Mouse (Mus musculus): Measurements from ENCODE around the gene Atf5.

Atf5 gene

DNA sequence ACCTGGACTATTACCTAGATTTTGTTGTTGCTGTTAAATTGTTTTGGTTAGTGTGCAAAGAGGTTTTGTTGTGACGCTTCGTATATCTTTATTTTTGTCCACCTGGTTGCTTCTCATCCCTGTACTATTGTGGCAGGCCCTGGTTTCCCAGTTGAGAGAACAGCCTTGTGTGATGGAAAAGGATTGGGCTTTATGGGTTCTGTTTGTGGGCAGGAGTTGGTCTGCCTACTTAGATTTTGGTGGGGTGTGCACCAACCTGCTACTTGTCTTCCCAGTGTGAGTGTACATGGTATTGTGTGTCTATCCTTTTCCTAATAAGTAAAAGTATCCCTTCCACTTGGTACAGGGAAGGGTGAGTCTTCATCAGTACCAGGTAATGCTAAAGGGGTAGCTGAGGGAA, 2.9 kb upstream of the Atf5 start:
- no peak for DNase-seq

DNA sequence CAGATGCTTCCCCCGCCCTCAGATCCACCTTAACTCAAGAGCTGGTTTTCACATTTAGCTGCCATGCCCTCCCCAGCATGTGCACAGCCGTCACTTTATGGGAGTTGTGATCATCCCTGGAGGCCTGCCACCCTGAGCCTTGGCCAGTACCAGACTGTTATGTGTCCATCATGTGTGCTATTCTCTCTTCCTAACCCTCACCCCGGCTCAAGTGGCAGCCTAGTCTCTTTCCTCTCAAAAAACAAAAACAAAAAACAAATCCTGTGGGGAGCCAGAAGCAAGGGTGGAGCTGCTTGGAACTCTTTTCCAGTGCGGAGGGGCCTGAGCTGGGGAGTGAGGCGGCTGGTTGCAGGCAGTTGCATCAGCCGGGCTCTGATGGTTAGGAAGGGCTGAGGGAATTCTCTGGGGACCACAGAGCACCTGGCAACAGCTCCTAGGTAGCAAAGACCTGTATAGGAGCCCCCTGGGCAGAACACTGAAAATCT, 2.3 kb upstream of the Atf5 start:
- DNase-seq, result peak; percentile 45

DNA sequence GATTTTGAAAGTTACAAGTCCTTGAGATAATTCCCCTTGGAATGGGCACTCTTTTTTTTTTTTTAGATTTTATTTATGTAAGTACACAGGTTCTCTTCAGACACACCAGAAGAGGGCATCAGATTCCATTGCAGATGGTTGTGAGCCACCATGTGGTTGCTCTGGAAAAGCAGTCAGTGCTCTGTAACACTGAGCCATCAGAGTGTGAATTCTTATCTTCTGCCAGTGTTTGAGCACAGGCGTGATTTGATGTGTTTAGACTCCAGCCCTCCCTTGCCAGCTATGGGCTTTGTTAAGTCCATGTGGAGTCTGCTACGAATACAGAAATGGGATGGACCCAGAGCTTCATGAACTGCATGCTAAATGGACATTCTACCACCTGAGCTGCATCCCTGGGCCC, 1.7 kb upstream of the Atf5 start:
- DNase-seq, result peak; percentile 18

DNA sequence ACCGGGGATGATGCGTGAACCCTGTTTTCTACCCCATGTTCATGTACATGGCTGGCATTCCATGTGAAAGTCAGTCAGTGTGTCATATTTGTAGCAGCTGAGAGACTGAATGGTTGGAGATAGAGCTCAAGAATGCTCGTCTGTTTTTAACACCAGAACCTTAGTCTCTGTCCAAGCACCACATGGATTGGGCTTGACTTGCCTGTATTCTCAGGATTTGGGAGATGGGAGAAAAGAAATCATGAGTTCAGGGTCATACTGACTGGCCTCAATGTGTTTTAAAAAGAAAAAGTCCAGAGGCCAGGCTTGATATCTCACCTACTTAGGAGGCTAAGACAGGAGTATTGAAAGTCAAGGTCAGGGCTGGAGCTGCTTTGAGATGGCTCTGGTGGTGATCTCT, 983 bp upstream of the Atf5 start:
- peak; percentile 9 for DNase-seq

DNA sequence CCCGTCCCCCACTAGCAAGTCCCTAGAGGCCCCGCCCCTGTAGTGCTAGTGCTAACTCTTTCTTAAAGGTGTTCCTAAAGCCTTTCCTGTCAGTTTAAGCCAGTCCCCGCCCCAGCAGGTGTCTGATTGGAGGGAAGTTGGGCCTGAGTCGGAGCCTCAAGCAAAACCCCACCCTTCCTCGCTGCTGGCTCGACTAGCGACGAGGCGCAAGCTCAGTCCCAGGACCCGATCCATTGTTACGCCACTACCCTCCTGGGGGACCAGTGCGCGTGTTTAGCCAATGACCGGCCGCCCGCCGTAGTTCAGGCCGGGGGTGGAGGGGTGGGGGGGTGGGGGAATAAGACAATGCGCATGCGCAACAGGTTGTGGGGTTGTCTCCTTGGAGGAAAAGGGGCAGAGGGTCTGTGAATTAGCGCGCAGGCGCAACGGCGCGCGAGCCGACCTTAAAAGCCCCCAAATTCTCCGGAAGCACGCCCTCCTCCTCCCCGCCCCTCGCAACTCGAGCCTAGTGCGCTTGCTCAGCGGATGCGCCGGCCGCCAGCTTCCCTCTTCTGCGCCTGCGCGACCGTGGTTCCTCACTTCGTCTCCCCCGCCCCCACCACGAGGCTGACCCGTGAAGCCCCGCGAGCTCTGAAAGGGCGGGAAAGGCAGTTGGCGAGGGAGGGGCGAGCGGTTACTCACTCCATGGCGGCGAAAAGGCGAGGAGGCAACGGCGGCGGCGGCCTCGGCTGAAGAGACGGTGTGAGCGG, 563 bp downstream of the Atf5 start, which contains the start of the genes Nup62 and Il4i1:
TSS of gene Nup62 (plus strand) at position 368 of the 749 bp plus-strand sequence.
TSS of gene Il4i1 (plus strand) at position 667 of the 749 bp plus-strand sequence.
- peak; percentile 98 for DNase-seq

DNA sequence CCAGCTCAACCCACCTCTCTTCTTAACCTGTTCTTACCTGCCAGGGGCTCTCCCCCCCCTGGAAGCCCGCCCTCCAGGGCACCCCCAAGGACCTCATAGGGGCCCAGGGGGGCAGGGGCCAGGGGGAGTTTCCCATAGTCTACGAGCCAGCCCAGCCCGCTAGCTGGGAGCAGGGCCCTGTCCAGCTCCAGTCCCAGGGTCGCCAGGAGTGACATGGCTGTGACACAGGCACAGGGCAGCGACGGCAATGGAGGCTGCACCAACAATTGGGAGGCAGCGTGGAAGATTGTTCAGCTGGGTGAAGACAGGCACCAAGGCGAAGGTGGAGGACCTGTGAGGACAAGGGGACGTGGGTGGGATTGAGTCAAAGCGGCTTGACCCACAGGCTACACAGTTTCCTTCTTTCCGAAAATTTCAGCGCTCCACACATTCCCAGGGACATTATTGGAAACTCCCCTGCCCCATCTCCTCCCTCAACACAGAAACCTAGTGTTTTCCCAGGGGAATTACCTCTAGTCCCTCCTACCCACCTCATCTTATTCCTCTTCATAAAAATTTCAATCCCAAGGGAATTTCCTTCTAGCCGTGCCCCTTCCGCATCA, 1.4 kb downstream of the Atf5 start:
- DNase-seq, result peak; percentile 72

DNA sequence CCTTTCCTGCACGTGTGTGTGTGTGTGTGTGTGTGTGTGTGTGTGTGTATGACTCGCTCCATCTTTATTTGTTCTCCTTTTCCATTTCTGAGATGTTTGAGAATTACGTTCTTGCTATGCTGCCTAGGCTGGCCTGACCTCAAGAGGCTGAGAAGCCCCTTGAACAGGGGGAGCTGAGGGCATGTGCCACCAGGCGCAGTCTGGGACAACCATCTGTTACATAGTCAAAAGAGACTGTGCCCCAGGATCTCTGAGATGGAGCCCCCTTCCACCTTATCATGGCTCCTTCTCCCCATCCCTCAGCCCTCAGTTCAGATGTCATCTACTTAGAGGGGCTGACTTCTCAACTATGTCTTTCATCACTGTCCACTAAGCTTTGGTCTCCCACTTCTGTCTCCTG, 2.0 kb downstream of the Atf5 start:
- DNase-seq, result no peak

DNA sequence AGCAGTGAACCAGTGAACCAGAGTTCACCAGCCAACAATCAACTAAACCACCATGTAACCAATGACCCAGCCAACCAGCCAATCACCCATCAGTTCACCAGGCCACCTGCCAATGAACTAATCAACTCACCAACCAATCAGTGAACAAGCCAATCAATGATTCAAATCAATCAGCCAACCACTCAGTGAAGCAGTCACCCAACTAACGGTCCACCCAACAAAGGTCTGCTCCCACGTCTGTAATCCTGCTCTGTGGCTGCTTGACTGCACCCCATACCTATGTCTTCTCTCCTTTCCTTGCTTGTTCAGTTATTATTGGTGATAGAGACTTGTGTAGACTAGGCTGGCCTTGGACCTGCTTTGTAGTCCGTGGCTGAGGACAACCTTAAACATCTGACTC, 2.5 kb downstream of the Atf5 start:
- DNase-seq, result no peak

DNA sequence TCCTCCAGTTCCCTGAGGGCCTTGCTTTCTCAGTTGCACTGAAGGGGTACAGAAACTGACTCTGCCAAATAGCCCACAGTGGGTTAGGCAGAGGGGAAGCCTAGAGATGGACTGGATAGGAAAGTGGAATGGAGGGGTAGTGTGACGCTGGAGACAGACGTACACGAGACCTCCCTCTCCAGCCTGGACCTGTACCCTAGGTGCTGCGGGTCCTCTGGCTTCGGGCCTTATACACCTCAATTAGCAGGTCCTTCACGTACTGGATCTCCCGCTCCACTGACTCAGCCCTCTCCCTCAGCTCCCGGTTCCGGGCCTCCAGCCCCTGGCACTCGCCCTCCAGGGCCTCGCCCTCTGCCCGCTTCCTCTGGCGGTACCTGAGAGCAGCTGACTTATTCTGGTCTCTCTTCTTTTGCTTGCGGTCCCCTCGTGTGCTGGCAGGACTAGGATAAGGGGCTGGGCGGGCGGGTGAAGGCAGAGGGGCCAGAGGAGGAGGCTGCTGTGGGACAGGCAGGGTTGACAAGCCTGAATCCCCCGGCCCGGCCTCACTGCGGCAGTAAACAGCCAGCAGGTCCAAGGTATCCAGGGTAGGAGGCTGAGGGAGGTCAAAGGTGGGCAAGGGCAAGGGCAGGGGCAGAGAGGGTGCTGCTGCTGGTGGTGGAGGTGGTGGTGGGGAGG, 3.7 kb downstream of the Atf5 start:
- DNase-seq, result no peak

DNA sequence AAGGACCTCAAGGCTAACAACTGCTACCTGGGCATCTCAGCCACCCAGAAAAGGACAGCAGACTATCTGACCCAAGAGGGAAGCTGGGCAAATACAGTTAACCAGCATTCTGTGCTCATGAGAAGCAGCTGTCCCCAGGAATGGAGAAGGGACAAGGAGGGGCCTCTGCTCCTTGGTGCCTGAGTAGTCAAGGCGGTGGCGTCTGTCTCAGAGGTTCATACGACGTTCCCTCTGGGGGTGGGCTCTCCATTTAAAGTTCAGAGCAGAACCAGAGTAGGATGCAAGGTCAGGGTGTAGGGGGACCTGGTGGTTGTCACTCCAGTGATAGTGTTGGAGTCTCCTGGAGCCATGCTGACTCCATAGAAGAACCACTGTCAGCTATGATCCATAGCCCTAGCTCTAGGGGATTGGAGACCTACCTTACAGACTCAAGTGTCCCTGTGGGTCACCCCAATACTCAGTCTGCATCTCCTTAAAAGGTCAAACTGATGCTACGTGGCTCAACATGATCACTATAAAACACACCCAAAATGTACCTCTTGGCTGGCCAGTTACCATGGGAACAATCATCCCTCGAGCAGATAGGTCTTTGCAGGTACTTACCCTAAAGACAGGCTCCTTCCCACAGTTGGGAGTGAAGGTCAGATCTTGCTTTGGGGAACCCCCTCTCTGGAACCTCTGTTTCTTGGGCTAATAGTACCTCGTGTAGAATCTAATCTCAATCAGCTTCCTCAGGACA, 5.5 kb downstream of the Atf5 start:
- DNase-seq, result no peak

DNA sequence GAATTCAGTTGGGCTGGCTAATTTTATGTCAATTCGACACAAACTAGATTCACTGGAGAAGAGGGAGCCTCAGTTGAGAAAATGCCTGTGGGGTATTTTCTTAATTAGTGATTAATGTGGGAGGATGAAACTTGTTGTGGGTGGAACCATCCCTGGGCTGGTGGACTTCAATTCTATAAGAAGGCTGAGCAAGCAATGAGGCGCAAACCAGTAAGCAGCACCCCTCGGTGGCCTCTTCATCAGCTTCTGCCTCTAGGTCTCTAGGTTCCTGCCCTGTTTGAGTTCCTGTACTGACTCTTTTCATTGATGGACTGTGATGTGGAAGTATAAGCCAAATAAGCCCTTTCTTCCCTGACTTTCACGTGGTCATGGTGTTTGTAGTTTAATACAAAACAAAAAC, 6.1 kb downstream of the Atf5 start:
- DNase-seq, result no peak

DNA sequence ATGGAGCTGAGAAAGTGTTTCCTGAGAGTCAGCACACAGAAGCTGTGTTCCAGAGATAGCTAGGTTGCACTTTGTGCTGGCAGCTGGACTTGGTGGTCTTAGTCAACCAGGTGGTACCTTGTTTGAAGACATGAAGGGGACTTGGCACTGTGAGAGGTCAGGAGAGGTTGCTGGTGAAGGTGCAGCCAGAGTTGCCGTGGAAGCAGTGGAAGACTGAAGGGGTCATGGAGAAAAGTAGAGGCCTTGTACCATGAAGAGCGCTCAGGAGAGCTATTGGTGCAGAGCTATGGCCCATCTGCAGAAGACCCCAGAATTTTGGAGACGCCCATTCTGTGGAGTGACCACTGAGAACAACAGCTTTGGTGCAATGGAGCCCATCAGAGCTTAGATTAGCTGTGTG, 7.0 kb downstream of the Atf5 start:
- no peak for DNase-seq

DNA sequence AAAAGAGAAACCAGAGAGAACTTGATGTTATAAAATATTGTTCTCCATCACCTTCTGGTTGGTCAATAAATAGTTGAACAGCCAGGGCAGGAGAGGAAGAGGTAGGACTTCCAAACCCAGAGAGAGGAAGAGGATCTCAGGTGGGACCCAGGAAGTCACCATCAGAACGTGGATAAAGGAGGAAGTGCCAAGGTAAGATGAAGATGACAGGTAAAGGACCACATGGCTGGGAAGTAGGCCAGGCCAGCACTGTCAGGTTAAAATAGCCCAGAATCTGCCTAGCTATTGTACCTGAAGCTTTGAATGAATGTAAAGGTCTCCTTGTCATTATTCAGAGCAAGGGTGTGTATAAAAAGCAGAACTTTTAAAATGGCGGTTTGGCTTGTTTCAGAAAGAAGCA, 7.5 kb downstream of the Atf5 start:
- no peak for DNase-seq

DNA sequence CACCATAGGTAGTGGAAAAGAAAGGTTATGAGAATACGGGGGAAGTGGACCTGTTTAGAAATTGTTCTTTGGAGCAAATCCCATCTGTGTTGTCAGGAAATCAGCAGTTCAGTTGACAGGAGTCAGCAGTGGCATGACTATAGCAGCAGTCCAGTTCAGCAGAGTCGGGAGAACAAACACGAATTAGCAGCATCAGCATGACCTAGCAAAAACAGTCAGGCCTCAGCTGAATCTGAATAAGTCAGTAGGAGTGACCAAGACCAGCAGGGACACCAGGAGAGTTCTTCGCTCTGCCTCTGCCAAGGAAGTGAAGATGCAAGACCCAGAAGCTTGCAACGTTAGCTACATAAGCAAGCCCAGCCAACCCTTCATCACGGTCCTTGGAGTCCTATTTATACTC, 23.7 kb downstream of the Atf5 start:
- no peak for DNase-seq

DNA sequence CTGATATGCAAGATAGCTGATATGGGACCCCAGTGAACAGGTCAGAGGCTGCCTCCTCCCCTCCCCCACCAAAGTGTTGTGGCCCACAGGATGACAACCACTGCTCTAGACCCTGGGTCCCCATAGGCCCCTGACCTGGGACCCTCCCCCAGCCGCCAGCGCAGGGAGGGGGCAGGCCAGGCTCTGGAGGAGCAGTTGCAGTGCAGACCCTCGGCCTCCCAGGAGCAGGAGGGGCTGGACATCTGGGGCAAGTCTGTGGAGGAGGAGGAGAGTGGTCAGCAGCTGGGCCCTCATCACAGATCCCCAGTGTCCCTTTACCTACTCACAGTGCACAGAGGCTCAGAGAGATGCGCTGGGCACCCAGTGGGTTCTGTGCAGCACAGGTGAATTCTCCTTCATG, 26.4 kb downstream of the Atf5 start:
- no peak for DNase-seq

DNA sequence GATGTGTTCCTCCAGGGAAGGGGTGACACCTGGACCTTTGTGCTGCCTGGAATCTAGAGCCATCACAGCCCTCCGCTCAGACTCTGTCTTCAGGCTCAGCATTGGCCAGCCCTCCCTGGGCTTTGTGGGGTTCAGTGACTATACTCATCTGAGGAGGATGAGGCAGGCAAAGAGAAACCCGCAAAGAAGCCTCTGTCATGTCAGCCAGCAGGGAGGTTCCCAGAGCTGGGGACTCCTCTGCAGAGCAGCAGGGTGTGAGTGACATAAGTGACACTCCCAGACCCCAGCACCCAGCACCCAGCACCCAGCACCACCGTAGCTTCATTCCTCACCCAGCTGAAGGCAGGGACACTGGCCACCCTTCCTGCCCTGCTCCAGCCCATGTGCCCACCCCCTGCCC, 26.9 kb downstream of the Atf5 start:
- DNase-seq, result no peak

DNA sequence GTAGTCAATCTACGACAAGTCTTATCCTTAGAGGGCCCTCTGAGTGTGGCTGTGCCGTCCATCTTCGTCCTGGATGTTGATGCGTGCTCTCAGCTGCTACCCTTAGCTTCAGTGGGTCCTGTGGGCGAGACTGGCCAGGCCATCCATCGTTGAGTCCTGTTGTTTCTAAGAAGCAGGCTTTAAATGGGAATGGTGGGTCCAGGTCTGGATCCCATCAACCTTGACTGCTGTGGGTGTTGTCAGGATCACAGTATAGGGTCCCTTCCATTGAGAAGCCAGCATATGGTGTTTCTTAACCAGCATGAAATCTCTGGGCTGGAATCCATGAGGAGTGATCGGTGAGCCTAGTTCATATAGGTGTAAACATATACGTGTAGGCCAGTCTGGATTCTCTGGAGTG, 36.4 kb downstream of the Atf5 start:
- no peak for DNase-seq

DNA sequence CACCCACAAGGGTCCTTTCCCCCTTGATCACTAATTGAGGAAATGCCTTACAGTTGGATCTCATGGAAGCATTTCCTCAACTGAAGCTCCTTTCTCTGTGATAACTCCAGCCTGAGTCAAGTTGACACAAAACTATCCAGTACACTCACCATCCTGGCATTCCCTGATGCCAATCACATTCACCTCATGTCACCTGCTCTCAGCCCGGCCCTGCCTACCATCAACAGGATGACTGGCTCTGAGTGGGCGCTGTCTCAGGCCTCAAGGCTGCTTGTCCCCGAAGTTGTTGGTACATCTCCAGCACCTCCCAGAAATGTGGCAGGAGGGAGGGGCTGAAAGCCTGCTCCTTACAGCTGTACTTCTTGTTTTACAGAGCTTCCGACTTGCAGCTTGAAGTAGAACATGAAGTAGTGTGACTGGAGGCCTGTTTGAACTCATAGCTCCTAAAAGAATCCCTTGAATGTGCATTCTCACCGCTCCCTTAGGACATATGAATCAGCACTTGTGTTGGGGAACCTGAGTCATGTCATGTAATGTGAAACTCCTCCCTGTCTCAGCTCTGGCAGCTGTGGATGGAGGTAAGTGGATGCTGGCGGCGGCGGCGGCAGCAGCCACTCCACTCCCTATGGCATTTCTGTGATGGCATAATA, 39.5 kb downstream of the Atf5 start:
- DNase-seq, result no peak

DNA sequence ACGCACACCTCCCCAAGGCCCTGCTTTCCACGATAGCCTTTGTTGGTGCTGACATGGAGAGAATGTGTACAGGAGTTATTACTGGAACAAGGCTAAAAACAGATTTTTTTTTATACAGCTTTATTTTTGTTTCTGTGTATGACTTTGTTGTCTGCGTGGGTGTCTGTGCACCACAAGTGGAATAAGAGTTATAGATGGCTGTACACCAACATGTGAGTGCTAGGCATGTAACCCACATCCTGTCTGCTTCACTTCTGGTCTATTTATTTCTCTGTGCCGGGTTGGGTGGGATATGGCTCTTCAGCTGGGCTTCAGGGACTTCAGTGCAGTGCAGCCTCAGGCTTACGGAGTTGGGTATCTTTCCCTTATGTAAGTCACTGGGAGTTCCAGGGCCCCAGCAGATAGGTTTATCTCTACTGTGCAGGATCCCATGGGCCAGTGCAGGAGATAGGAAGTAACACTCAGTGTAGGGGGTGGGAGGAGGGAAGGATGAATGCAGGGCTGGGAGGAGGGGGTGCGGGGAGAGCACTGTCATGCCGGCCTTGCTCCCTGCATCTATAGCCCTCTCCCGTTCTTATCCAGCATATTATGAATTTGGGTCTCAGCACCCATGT, 43.8 kb downstream of the Atf5 start:
- DNase-seq, result no peak

DNA sequence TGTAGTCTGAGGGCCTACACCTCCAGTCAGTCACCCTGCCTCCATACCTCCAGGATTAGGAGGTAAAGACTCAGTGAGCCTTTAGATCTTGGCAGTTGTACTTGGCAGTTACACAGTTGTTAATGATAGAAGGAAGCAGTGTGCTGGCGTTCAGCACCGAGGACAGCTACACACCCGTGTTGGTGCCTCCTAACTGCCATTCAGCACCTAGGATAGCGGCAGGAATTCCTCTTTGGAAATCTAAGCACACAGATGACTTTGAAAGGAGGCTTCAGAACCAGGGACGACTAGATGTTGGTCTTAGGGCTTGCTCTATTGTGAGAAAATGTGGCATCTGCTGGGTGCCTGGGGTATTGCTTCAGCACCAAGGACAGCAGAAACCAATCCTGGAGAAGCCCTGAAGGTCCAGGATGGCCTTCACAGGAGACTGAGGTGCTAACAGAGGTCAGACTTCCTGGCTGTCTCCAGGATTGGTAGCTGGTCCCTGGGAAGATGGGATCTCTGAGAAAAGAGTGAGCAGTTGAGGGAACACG, 46.3 kb downstream of the Atf5 start:
- DNase-seq, result no peak

DNA sequence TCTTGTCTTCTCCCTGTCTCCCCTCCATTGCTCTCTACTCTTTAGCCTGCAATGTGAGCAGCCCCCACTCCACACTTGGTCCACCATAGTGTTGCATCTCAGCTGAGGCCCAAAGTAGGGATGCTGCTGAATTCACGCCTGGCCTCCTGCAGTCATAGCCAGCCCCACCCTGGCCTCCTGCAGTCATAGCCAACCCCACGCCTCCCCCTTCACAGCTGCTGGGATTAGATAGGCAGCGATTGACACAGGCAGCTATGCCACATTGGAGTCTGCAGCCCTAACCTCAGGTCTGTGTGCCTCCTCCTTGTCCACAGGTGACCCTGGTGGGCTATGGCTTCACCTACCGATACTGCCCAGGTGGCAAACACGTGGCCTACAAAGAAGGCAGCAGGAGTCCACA, 48.3 kb downstream of the Atf5 start:
- no peak for DNase-seq

All from cerebellum, adult 11-12 months (tissue).